ENCODE assay signal across 22 mouse cellular contexts in the genomic region with DNA sequence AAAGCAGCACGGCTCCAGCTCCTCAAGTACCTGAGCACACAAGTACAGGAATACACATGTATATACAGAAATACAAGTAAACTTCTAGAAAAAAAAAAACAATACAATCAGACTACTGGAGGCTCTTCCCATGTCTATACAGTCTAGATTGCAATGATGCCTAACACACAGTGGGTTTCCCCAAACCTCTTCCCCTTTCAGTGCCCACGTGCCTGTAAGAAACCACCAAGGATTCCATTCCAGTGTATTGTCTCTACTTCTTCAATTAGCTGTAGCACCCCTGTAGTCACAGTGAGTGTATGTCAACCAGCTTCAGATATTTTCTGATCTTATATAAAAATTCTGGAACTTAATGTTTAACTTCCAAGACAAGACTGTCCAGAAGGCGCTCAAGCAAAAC. TPM values are rescaled to one million over a fixed set of nuclear protein-coding genes. Genes with fewer than 3 reads are reported as not detected.
DNase-seq lines count a peak whose midpoint lies in the region; ATAC-seq and TF ChIP-seq lines count a peak whose summit lies in the region.
"Had no signal": no experiment of that assay in that cellular context is flagged by ENCODE, and none has a peak within 500 bp of the region (broad histone marks: within the 10 kb centered on the region; RNA-seq: fewer than 3 reads in every experiment).

No protein-coding gene starts in this region.

- WGBS in lung, postnatal 0 days, result 83% methylated on average over 3 of the region's 3 CpGs

- peak; percentile 21 for DNase-seq in lung, postnatal 0 days (ENCODE audit: low spot score)
- no peak for DNase-seq in lung, postnatal 10 days
- peak; percentile 50 to 62 for DNase-seq in B cell, adult 2 months
- no peak for DNase-seq in cerebellum, postnatal 36 days
- DNase-seq: adrenal gland, postnatal 25 days; cerebellum, adult 2 months; gastrocnemius, postnatal 14 days; kidney, adult 9 months; kidney, postnatal 4 days; right cerebral cortex, postnatal 4 days; thymus, postnatal 4 days had no signal

- no peaks in the 10 kb centered on the region for H3K27me3 ChIP-seq in lung, postnatal 0 days (replicated peaks; ENCODE audit: insufficient read depth, low read length)
- H3K27me3 ChIP-seq: embryonic facial prominence, embryonic 13.5 days; forebrain, embryonic 15.5 days; hindbrain, embryonic 13.5 days; limb, embryonic 12.5 days; liver, embryonic 12.5 days; lung, embryonic 15.5 days had no signal

- peaks cover 12% of the 10 kb centered on the region; the same call in 1 of the 2 replicates for H3K4me1 ChIP-seq in lung, postnatal 0 days (ENCODE audit: insufficient read depth, low read depth, low read length)

- no peak overlapping the region for H3K4me2 ChIP-seq in lung, postnatal 0 days (replicated peaks; ENCODE audit: low read depth, low read length)
- H3K4me2 ChIP-seq: embryonic facial prominence, embryonic 13.5 days; forebrain, embryonic 15.5 days; hindbrain, embryonic 13.5 days; limb, embryonic 12.5 days; lung, embryonic 15.5 days; midbrain, embryonic 11.5 days had no signal

- no peak overlapping the region for H3K4me3 ChIP-seq in lung, postnatal 0 days (ENCODE audit: low read depth, low read length)
- H3K4me3 ChIP-seq: embryonic facial prominence, embryonic 13.5 days; forebrain, embryonic 15.5 days; hindbrain, embryonic 13.5 days; limb, embryonic 12.5 days; liver, embryonic 12.5 days; lung, embryonic 15.5 days had no signal

- no peak overlapping the region for H3K27ac ChIP-seq in lung, postnatal 0 days (ENCODE audit: low read length)
- H3K27ac ChIP-seq: embryonic facial prominence, embryonic 13.5 days; forebrain, embryonic 15.5 days; hindbrain, embryonic 13.5 days; limb, embryonic 12.5 days; lung, embryonic 15.5 days had no signal

- H3K36me3 ChIP-seq in lung, postnatal 0 days (ENCODE audit: insufficient read depth, low read length), result no peaks in the 10 kb centered on the region
- H3K36me3 ChIP-seq: embryonic facial prominence, embryonic 13.5 days; forebrain, embryonic 15.5 days; hindbrain, embryonic 13.5 days; limb, embryonic 12.5 days; liver, embryonic 12.5 days; lung, embryonic 15.5 days had no signal

- H3K9ac ChIP-seq in lung, postnatal 0 days (replicated peaks; ENCODE audit: low read depth), result no peak overlapping the region
- H3K9ac ChIP-seq: embryonic facial prominence, embryonic 13.5 days; forebrain, embryonic 15.5 days; hindbrain, embryonic 13.5 days; limb, embryonic 12.5 days; liver, embryonic 12.5 days; lung, embryonic 15.5 days had no signal

- no peak for ATAC-seq in lung, postnatal 0 days
- peak; percentile 31 for ATAC-seq in common myeloid progenitor, adult 5-6 weeks (replicated peaks; ENCODE audit: low read depth, poor library complexity, severe bottlenecking)
- peak; percentile 35; the same call in 1 of the 2 replicates for ATAC-seq in neutrophil, adult 5-6 weeks (ENCODE audit: extremely low read depth, insufficient number of reproducible peaks, low FRiP score, poor library complexity, severe bottlenecking)
- ATAC-seq in erythroblast, adult 5-6 weeks (replicated peaks; ENCODE audit: low FRiP score, poor library complexity, severe bottlenecking), result no peak
- ATAC-seq: activated CD4-positive, CD25-positive, alpha-beta regulatory T cell, adult 4 months; forebrain, embryonic 15.5 days; liver, embryonic 12.5 days had no signal

- no peak for TF ChIP-seq EP300 in lung, postnatal 0 days (IDR thresholded peaks at IDR 0.05)

- TF ChIP-seq CTCF in lung, postnatal 0 days (IDR thresholded peaks at IDR 0.05), result no peak

- no peaks in the 10 kb centered on the region for H3K9me3 ChIP-seq in lung, postnatal 0 days (ENCODE audit: low read length)
- H3K9me3 ChIP-seq: embryonic facial prominence, embryonic 13.5 days; forebrain, embryonic 15.5 days; hindbrain, embryonic 13.5 days; limb, embryonic 12.5 days; liver, embryonic 12.5 days; lung, embryonic 15.5 days had no signal

RNA-seq across cellular contexts. Expression of a gene that starts 1.8 kb away (rescaled TPM):
- 25.0 and 30.3 TPM in 2 replicates for polyA plus RNA-seq in lung, postnatal 0 days (2015; fragmentation: Nextera tagmentation; extraction: Ambion mirVana)
- 35.4 and 44.0 TPM in 2 replicates for total RNA-seq in common myeloid progenitor, adult 5-6 weeks (2017)
- total RNA-seq in neutrophil, adult 5-6 weeks (2017), result 40.8 and 43.3 TPM in 2 replicates
- total RNA-seq in erythroblast, adult 5-6 weeks (2015; ENCODE audit: low replicate concordance), result 18.0 and 23.2 TPM in 2 replicates
- 22.9 and 23.3 TPM in 2 replicates for total RNA-seq in erythroblast, adult 5-6 weeks (2017; ENCODE audit: low replicate concordance)

Comparison
In these comparisons a context has a peak if more than half of its experiments do, and no peak if none do; other contexts are left out.
1. DNase-seq: peak in lung, postnatal 0 days (single experiment) and B cell, adult 2 months (2 of 2); none in lung, postnatal 10 days (single experiment) and cerebellum, postnatal 36 days (0 of 2).
2. ATAC-seq: peak in common myeloid progenitor, adult 5-6 weeks (single experiment) and neutrophil, adult 5-6 weeks (single experiment); none in lung, postnatal 0 days (single experiment) and erythroblast, adult 5-6 weeks (single experiment).